Mouse (Mus musculus) MEL (cell line): Measurements from ENCODE around the gene Cox6b2. TPM values are rescaled to one million over a fixed set of nuclear protein-coding genes. Genes with fewer than 3 reads are reported as not detected.
A peak's percentile ranks its signal among the peaks of the same experiment; 100 is the strongest.

Source experiments
- DNase-seq: peaks from one replicate; pipeline ENCODE4 v3.0.0; 2011; ENCODE audit warnings: low read depth, low spot score
- H3K27ac ChIP-seq: 2 replicates; pipeline ENCODE4 v1.5.1; 2012; ENCODE audit warnings: low read depth, mild to moderate bottlenecking, control low read depth, low read length, moderate library complexity; ENCODE audit not compliant: control insufficient read depth
- H3K27me3 ChIP-seq, 2 experiments: fragments of 150-350 bp in 1 of 2; sonication (generic) in 1 of 2; 2 replicates each; pipeline ENCODE4 v1.6.1; 2012; ENCODE audit warnings: low read length in 2 of 2, mild to moderate bottlenecking in 2 of 2, improper control_type of control experiment in 1 of 2, moderate library complexity in 1 of 2; ENCODE audit not compliant: insufficient read depth in 2 of 2, control insufficient read depth in 1 of 2
- H3K36me3 ChIP-seq, 2 experiments: 2 replicates each; pipeline ENCODE4 v1.6.1; 2012 to 2014; ENCODE audit warnings: low read length in 2 of 2, improper control_type of control experiment in 1 of 2, inconsistent platforms in 1 of 2, mild to moderate bottlenecking in 1 of 2; ENCODE audit not compliant: insufficient read depth in 2 of 2, control insufficient read depth in 1 of 2
- H3K4me1 ChIP-seq, 2 experiments: fragments of 150-350 bp in 1 of 2; sonication (generic) in 1 of 2; 2 replicates each; pipeline ENCODE4 v1.6.1; 2012; ENCODE audit warnings: low read length in 2 of 2, improper control_type of control experiment in 1 of 2, mild to moderate bottlenecking in 1 of 2; ENCODE audit not compliant: insufficient read depth in 2 of 2, control insufficient read depth in 1 of 2
- H3K4me3 ChIP-seq, 2 experiments: fragments of 150-350 bp in 1 of 2; sonication (generic) in 1 of 2; 2 replicates each; pipeline ENCODE4 v1.5.1; 2012; ENCODE audit warnings: low read depth in 2 of 2, low read length in 2 of 2, mild to moderate bottlenecking in 2 of 2, moderate library complexity in 2 of 2, control low read depth in 1 of 2, improper control_type of control experiment in 1 of 2; ENCODE audit not compliant: control insufficient read depth in 1 of 2, insufficient read depth in 1 of 2
- H3K79me2 ChIP-seq: 2 replicates; pipeline ENCODE4 v1.6.1; 2012; ENCODE audit warnings: mild to moderate bottlenecking, low read length, moderate library complexity; ENCODE audit not compliant: control insufficient read depth, poor library complexity, insufficient read depth
- H3K9ac ChIP-seq: 2 replicates; pipeline ENCODE4 v1.6.1; 2012; ENCODE audit warnings: low read depth, mild to moderate bottlenecking, control low read depth, low read length, moderate library complexity; ENCODE audit not compliant: control insufficient read depth, poor library complexity, severe bottlenecking
- H3K9me3 ChIP-seq: fragments of 150-350 bp; sonication (generic); replicated peaks from 2 replicates; pipeline ENCODE4 v1.6.1; 2012; ENCODE audit warnings: mild to moderate bottlenecking, low read length, improper control_type of control experiment, moderate library complexity; ENCODE audit not compliant: insufficient read depth
- BHLHE40 ChIP-seq: IDR thresholded peaks from 2 replicates; pipeline ENCODE4 v1.6.1; 2012; ENCODE audit warnings: low read depth, mild to moderate bottlenecking, inconsistent platforms, low read length, improper control_type of control experiment, borderline replicate concordance
- CHD1 ChIP-seq: IDR thresholded peaks from 2 replicates; pipeline ENCODE4 v1.6.1; 2012; ENCODE audit warnings: low read depth, mild to moderate bottlenecking, inconsistent platforms, low read length, improper control_type of control experiment
- CHD2 ChIP-seq: IDR thresholded peaks from 2 replicates; pipeline ENCODE4 v1.6.1; 2011; ENCODE audit warnings: low read length, improper control_type of control experiment
- E2F4 ChIP-seq: IDR thresholded peaks from 2 replicates; pipeline ENCODE4 v1.6.1; 2011; ENCODE audit warnings: low read depth, low read length, improper control_type of control experiment, borderline replicate concordance
- ELF1 ChIP-seq: IDR thresholded peaks from 2 replicates; pipeline ENCODE4 v1.6.1; 2014; ENCODE audit warnings: low read depth, mild to moderate bottlenecking, inconsistent platforms, low read length, improper control_type of control experiment, moderate library complexity
- EP300 ChIP-seq, 2 experiments: IDR thresholded peaks; 2 replicates each; pipeline ENCODE4 v1.6.1; 2011; ENCODE audit warnings: improper control_type of control experiment in 2 of 2, low read length in 2 of 2, low read depth in 1 of 2, mild to moderate bottlenecking in 1 of 2
- ETS1 ChIP-seq: IDR thresholded peaks from 2 replicates; pipeline ENCODE4 v1.6.1; 2012; ENCODE audit warnings: low read depth, mild to moderate bottlenecking, inconsistent platforms, low read length, improper control_type of control experiment, moderate library complexity
- GABPA ChIP-seq: IDR thresholded peaks from 2 replicates; pipeline ENCODE4 v1.6.1; 2012; ENCODE audit warnings: low read depth, mild to moderate bottlenecking, inconsistent platforms, low read length, improper control_type of control experiment, moderate library complexity
- GATA1 ChIP-seq: IDR thresholded peaks from 2 replicates; pipeline ENCODE4 v1.6.1; 2011; ENCODE audit warnings: low read depth, low read length, improper control_type of control experiment
- HCFC1 ChIP-seq: IDR thresholded peaks from 2 replicates; pipeline ENCODE4 v1.6.1; 2012; ENCODE audit warnings: low read depth, mild to moderate bottlenecking, inconsistent platforms, low read length, improper control_type of control experiment, moderate library complexity
- JUND ChIP-seq: IDR thresholded peaks from 2 replicates; pipeline ENCODE4 v1.6.1; 2011; ENCODE audit warnings: low read depth, mild to moderate bottlenecking, improper control_type of control experiment, low read length
- KAT2A ChIP-seq: conservative IDR thresholded peaks from 2 replicates; pipeline ENCODE4 v1.6.1; 2012; ENCODE audit warnings: low read depth, low read length, improper control_type of control experiment, inconsistent platforms
- MAFK ChIP-seq: IDR thresholded peaks from 2 replicates; pipeline ENCODE4 v1.6.1; 2011; ENCODE audit warnings: low read depth, mild to moderate bottlenecking, low read length, improper control_type of control experiment, borderline replicate concordance
- MAX ChIP-seq: IDR thresholded peaks from 2 replicates; pipeline ENCODE4 v1.6.1; 2011; ENCODE audit warnings: low read length, improper control_type of control experiment
- MAZ ChIP-seq: IDR thresholded peaks from 2 replicates; pipeline ENCODE4 v1.6.1; 2012; ENCODE audit warnings: low read depth, mild to moderate bottlenecking, inconsistent platforms, low read length, improper control_type of control experiment
- MEF2A ChIP-seq: IDR thresholded peaks from 2 replicates; pipeline ENCODE4 v1.6.1; 2014; ENCODE audit warnings: low read depth, mild to moderate bottlenecking, inconsistent platforms, low read length, improper control_type of control experiment; ENCODE audit not compliant: poor library complexity, insufficient replicate concordance, severe bottlenecking; ENCODE audit errors: extremely low read depth
- MXI1 ChIP-seq: IDR thresholded peaks from 2 replicates; pipeline ENCODE4 v1.6.1; 2011; ENCODE audit warnings: mild to moderate bottlenecking, low read depth, low read length, improper control_type of control experiment
- MYB ChIP-seq: IDR thresholded peaks from 2 replicates; pipeline ENCODE4 v1.6.1; 2011; ENCODE audit warnings: mild to moderate bottlenecking, low read depth, low read length, improper control_type of control experiment
- MYC ChIP-seq: IDR thresholded peaks from 2 replicates; pipeline ENCODE4 v1.6.1; 2011; ENCODE audit warnings: low read depth, mild to moderate bottlenecking, low read length, improper control_type of control experiment, moderate library complexity
- NELFE ChIP-seq: IDR thresholded peaks from 2 replicates; pipeline ENCODE4 v1.6.1; 2011; ENCODE audit warnings: low read depth, low read length, improper control_type of control experiment
- NRF1 ChIP-seq: IDR thresholded peaks from 2 replicates; pipeline ENCODE4 v1.6.1; 2014; ENCODE audit warnings: low read depth, mild to moderate bottlenecking, inconsistent platforms, low read length, improper control_type of control experiment, moderate library complexity; ENCODE audit not compliant: poor library complexity, insufficient read depth, severe bottlenecking
- POLR2A ChIP-seq, 2 experiments: IDR thresholded peaks; 2 replicates each; pipeline ENCODE4 v1.6.1; 2011 to 2012; ENCODE audit warnings: low read length in 2 of 2, mild to moderate bottlenecking in 2 of 2, control low read depth in 1 of 2, improper control_type of control experiment in 1 of 2, low read depth in 1 of 2, moderate library complexity in 1 of 2; ENCODE audit not compliant: control insufficient read depth in 1 of 2, insufficient read depth in 1 of 2, poor library complexity in 1 of 2
- POLR2AphosphoS2 ChIP-seq: IDR thresholded peaks from 2 replicates; pipeline ENCODE4 v1.6.1; 2011; ENCODE audit warnings: low read length, improper control_type of control experiment
- POLR2AphosphoS5 ChIP-seq: IDR thresholded peaks from 2 replicates; pipeline ENCODE4 v1.6.1; 2012; ENCODE audit warnings: low read depth, borderline replicate concordance, mild to moderate bottlenecking, inconsistent platforms, low read length, moderate library complexity, mixed read lengths
- RAD21 ChIP-seq: IDR thresholded peaks from 2 replicates; pipeline ENCODE4 v1.6.1; 2011; ENCODE audit warnings: mild to moderate bottlenecking, low read depth, low read length, improper control_type of control experiment
- RCOR1 ChIP-seq: IDR thresholded peaks from 2 replicates; pipeline ENCODE4 v1.6.1; 2012; ENCODE audit warnings: low read depth, mild to moderate bottlenecking, inconsistent platforms, low read length, improper control_type of control experiment
- SIN3A ChIP-seq: IDR thresholded peaks from 2 replicates; pipeline ENCODE4 v1.6.1; 2012; ENCODE audit warnings: low read length, improper control_type of control experiment, inconsistent platforms
- SMC3 ChIP-seq: IDR thresholded peaks from 2 replicates; pipeline ENCODE4 v1.6.1; 2011; ENCODE audit warnings: low read depth, low read length, improper control_type of control experiment
- TAL1 ChIP-seq: IDR thresholded peaks from 2 replicates; pipeline ENCODE4 v1.6.1; 2012; ENCODE audit warnings: mild to moderate bottlenecking, inconsistent platforms, low read length, moderate library complexity, mixed read lengths
- TBP ChIP-seq: IDR thresholded peaks from 2 replicates; pipeline ENCODE4 v1.8.0; 2011; ENCODE audit warnings: low read depth, low read length, improper control_type of control experiment
- TCF12 ChIP-seq: IDR thresholded peaks from 2 replicates; pipeline ENCODE4 v1.6.1; 2014; ENCODE audit warnings: low read depth, mild to moderate bottlenecking, inconsistent platforms, low read length, improper control_type of control experiment, moderate library complexity
- UBTF ChIP-seq: IDR thresholded peaks from 2 replicates; pipeline ENCODE4 v1.6.1; 2012; ENCODE audit warnings: low read depth, mild to moderate bottlenecking, inconsistent platforms, low read length, improper control_type of control experiment, moderate library complexity, borderline replicate concordance; ENCODE audit not compliant: insufficient read depth
- USF2 ChIP-seq, 2 experiments: IDR thresholded peaks; 2 replicates each; pipeline ENCODE4 v1.6.1; 2011 to 2012; ENCODE audit warnings: improper control_type of control experiment in 2 of 2, low read length in 2 of 2, borderline replicate concordance in 1 of 2, inconsistent platforms in 1 of 2, low read depth in 1 of 2, mild to moderate bottlenecking in 1 of 2; ENCODE audit not compliant: insufficient read depth in 1 of 2
- ZC3H11A ChIP-seq: IDR thresholded peaks from 2 replicates; pipeline ENCODE4 v1.6.1; 2012; ENCODE audit warnings: low read depth, mild to moderate bottlenecking, inconsistent platforms, low read length, improper control_type of control experiment
- ZKSCAN1 ChIP-seq: IDR thresholded peaks from 2 replicates; pipeline ENCODE4 v1.6.1; 2012; ENCODE audit warnings: low read depth, mild to moderate bottlenecking, inconsistent platforms, low read length, improper control_type of control experiment, moderate library complexity
- ZMIZ1 ChIP-seq: IDR thresholded peaks from 2 replicates; pipeline ENCODE4 v1.6.1; 2012; ENCODE audit warnings: low read depth, mild to moderate bottlenecking, inconsistent platforms, low read length, improper control_type of control experiment, moderate library complexity
- ZNF384 ChIP-seq: IDR thresholded peaks from 2 replicates; pipeline ENCODE4 v1.6.1; 2012; ENCODE audit warnings: low read depth, mild to moderate bottlenecking, inconsistent platforms, low read length, improper control_type of control experiment
- polyA plus RNA-seq, 2 experiments: library from polyadenylated mRNA; stranded (reverse) in 1 of 2; unstranded in 1 of 2; fragments of >175 nt in 1 of 2; fragments of >200 nt in 1 of 2; gene quantifications; 2 replicates each; pipeline versions ENCODE4 v1.2.1 to v1.2.4; 2012; ENCODE audit warnings: low replicate concordance in 2 of 2, low read depth in 1 of 2; ENCODE audit not compliant: insufficient read length in 2 of 2, insufficient read depth in 1 of 2, missing spikeins in 1 of 2
- total RNA-seq: library from RNA; depleted of rRNA; stranded (reverse); fragments of 300-350 nt; gene quantifications from 2 replicates; pipeline ENCODE4 v1.2.3, GENCODE M21; 2012

The Cox6b2 gene
- total and polyA plus RNA-seq, 3 experiments, result 8.7 to 36.3 TPM; not detected in 1

DNA sequence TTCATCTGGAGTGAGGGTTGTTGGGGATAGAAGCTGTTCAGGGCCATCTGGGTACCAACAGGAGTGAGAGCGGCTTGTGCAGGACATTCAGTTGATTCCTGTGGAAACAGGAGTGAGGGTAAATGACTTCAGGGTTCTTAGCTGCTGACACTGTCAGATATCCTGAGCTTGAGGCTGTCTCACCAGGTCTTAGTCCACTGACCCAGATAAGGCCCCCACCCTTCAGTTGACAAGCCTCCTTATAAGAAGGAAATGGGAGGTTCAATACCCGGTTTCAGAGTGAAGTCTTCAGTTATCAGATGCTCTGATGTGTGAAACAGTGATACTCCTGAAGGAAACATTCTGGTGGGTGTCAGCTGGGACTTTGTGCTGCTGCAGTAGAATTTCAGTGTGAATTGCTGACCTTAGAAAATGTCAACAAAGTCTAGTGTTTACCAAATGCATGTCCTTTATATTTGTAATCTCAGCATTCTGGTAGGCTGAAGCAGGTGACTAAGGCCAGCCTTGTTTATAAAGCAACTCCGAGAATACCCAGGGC lies 41.8 kb upstream of the Cox6b2 start:
- H3K27me3 ChIP-seq, result no peaks in the 10 kb centered on the region
- peaks cover 0 to 11% of the 10 kb centered on the region in 2 experiments; a peak in 3 of 4 replicates for H3K4me1 ChIP-seq
- peak overlapping the region; percentile 86 to 96 for H3K4me3 ChIP-seq
- H3K9ac ChIP-seq, result peak overlapping the region; percentile 93
- peaks cover 9 to 10% of the 10 kb centered on the region in 2 experiments for H3K36me3 ChIP-seq
- DNase-seq, result peak; percentile 69
- H3K79me2 ChIP-seq, result peaks cover 24% of the 10 kb centered on the region
- peak overlapping the region; percentile 84 for H3K27ac ChIP-seq
- no peaks in the 10 kb centered on the region for H3K9me3 ChIP-seq
- TF ChIP-seq UBTF (no peak), CHD2 (no peak), ZMIZ1 (peak; percentile 61; the same call in 1 of the 2 replicates), POLR2A (IDR thresholded peaks at IDR 0.05; ENCODE audit: control insufficient read depth in 1 of 2, insufficient read depth in 1 of 2, low read depth in 1 of 2, low read length in 2 of 2, poor library complexity in 1 of 2) (peak in 1 of 2 experiments; percentile 45; a peak in 1 of 4 replicates), NRF1 (no peak), MYC (0 out of 2 replicates have a peak, but pooled peaks have one; percentile 21), ZNF384 (no peak), RCOR1 (no peak), MAZ (0 out of 2 replicates have a peak, but pooled peaks have one; percentile 34), POLR2AphosphoS5 (no peak), BHLHE40 (no peak), ZKSCAN1 (no peak), KAT2A (no peak), RAD21 (no peak), POLR2AphosphoS2 (peak; percentile 68; the same call in 1 of the 2 replicates), MXI1 (no peak), GATA1 (no peak), MYB (no peak), NELFE (no peak), TBP (0 out of 2 replicates have a peak, but pooled peaks have one; percentile 37), USF2 (IDR thresholded peaks at IDR 0.05; ENCODE audit: borderline replicate concordance in 1 of 2, insufficient read depth in 1 of 2, low read depth in 1 of 2, low read length in 2 of 2) (no peak), HCFC1 (no peak), JUND (no peak), CHD1 (0 out of 2 replicates have a peak, but pooled peaks have one; percentile 26), TAL1 (no peak), MEF2A (no peak), TCF12 (no peak), MAX (no peak), GABPA (no peak), ELF1 (no peak), SIN3A (peak; percentile 34; the same call in 1 of the 2 replicates), SMC3 (no peak), ZC3H11A (no peak), MAFK (no peak), ETS1 (0 out of 2 replicates have a peak, but pooled peaks have one; percentile 13), EP300 (IDR thresholded peaks at IDR 0.05; ENCODE audit: low read depth in 1 of 2, low read length in 2 of 2) (no peak), E2F4 (no peak)
